Mouse (Mus musculus) testis, postnatal 14 days (tissue): Measurements from ENCODE around the gene Lamtor1.

Experiments
- DNase-seq: peaks from one replicate; pipeline ENCODE4 v3.0.0; 2021; ENCODE audit warnings: low spot score

The Lamtor1 gene

DNA sequence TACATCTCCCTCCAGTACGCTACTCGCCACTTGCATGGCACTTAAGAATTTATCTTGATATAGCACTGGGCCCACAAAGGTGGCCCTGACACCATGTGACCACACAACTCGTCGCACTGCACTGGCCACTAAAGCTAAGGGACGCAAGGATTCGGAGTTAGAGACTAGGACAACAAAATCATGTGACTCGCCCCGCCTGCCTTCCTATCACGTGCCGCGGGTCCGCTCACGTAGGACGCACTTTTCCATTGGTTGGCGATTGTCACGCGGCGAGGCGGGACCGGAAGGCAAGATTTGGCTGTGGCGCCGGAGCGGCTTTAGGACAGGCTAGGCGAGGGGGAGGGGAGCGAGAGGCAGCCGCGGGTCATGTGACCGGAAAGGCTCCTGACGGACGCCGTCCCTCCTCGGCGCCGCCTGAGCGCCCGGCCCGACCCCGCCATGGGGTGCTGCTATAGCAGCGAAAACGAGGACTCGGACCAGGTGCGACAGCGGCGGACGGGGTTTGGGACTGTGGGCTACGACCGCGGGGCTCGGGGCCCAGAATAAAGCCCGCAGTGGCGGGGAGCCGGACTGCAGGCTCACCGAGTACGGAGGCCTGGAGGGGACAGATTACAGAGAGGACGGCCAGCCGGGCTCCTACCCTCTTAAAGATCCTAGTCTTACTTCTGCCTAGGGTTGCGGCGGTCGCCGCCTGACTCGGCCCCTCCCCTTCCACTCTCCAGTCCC, at the start of gene Lamtor1:
Gene Lamtor1 (plus strand): TSS at position 344 of the 726 bp plus-strand sequence.
- peak; percentile 99 for DNase-seq

DNA sequence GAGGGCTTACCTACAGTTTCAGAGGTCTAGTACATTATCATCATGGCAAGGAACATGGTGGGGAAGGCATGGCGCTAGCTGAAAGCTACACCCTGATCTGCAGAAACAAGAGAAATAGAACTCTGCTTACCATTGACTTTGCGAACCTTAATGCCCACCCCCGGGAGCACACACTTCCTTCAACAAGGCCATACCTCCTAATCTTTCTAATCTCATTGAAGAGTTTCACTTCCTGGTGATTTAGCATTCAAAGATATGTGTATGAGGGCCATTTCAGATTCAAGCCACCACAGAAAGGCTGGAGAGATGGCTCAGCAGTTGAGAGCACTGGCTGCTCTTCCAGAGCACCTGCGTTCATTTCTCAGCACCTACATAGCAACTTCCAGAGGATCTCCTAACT, 48.6 kb upstream of the Lamtor1 start, which contains the start of gene Folr2:
Gene Folr2 (minus strand): TSS at position 101 of the 400 bp plus-strand sequence.
- DNase-seq = no peak

DNA sequence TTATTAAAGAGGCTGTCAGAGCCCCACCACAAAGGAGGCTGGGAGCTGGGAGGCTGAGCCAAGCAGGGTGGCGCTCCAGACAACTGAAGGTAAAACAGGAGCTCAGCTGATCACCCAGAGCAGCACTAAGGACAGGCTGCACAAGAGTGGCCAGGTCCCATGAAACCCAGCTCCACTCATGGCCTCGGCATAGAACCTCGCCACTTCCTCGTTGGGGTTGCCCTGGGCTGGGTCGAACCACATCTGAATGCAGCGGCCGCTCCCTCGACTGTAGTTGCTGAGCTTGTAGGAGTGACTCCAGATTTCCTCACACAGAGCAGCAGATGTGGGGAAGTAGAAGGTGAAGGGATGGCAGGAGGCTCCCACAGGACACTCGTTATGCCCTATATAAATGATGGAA, 47.3 kb upstream of the Lamtor1 start:
- DNase-seq = no peak

DNA sequence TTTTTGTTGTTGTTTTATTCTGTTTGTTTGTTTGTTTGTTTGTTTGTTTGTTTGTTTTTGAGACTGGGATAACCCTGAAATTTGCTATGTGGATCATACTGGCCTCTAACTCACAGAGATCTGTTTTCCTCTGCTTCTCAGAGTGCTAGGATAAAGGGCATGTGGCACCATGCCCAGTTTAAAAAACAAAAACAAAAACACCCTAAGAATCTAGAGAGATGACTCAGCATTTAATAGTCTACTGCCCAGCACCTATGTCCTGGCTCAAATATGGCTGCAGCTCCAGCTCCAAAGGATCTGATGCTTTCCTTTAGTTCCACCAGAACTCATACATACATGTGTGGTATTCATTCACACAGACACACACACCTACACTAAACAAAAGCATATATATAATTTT, 44.7 kb upstream of the Lamtor1 start:
- DNase-seq = no peak

DNA sequence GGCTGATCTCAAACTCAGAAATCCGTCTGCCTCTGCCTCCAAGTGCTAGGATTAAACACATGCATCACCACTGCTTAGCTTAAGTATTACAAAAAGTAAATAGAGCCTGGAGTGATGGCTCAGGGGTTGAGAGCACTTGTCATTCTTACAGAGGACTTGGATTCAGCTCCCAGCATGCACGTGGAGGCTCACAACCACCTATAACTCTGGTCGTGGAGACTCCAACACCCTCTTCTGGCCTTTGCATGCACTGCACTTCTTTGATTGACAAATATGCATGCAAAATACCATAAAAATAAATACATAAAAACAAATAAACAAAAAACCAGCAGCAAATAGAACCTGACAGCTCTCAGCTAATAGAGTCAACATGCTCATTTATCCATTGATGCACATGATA, 43.4 kb upstream of the Lamtor1 start:
- DNase-seq = no peak

DNA sequence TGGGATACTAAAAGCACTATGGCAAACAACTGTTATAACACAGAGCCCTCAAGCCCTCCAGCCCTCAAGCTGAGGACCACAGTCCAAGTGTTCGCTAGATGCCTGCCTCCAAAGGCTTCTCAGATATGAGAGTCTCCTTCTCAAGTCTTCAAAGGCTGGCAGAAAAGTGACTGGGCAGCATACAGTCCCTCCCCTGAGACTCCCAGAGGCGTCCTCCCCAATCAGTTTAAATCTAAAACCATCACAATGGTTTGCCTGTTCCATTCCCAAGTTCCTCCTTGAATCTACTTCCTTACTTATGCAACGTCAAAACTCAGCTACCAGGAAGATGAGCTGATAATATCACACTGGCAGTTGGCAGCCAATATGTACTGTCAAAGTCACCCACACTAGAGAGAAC, 42.3 kb upstream of the Lamtor1 start, which contains the start of gene Anapc15:
Gene Anapc15 (plus strand): TSS at position 301 of the 400 bp plus-strand sequence.
- DNase-seq = no peak

DNA sequence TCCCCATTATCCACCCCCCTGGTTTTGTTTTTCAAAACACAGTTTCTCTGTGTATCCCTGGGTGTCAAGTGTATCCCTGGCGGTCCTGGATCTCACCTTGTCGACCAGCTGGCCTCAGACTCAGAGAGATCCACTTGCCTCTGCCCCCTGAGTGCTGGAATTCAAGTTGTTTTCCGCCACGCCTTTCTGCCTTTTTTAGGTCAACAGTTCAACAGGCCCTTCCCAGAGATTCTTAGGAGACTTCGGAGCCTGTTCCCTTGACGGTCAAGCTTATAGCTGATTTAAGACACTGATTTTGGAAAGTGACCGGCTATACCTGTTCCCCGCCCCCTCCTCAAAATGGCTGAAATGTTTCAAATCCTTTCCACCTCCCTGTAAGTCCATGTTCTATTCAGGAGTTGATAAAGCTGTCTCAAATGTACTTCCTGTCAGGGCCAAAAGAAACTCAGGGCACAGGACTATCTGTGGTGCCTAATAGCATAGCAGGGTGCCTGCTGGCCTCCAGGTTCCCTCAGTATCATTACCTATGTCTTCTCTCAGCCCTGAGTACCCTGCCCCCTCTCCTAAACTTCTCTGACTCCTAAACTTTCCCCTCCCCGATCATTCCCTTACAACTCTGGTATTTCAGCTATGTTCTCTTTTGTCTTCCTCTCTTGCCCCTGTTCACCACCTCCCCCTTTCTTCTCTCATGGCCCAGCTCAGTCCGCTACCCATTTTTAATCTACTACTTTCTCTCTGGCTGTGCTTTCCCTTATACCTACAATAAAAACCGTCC, 39.0 kb upstream of the Lamtor1 start:
- no peak for DNase-seq

DNA sequence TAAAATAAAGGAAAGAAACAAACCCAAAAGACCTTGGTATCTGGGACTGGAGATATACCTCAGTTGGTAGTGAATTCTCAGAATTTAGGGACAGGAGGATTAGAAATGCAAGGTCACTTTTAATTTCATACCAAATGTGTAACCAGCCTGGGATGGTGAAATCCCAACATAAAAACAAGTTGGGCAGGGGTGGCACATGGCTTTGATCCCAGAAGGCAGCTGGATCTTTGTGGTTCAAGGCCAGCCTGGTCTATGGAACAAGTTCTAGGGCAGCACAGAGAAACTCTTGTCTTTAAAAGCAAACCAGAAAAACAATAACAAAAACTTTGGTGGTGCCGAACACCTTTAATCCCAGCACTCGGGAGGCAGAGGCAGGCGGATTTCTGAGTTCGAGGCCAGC, 38.2 kb upstream of the Lamtor1 start:
- DNase-seq = no peak

DNA sequence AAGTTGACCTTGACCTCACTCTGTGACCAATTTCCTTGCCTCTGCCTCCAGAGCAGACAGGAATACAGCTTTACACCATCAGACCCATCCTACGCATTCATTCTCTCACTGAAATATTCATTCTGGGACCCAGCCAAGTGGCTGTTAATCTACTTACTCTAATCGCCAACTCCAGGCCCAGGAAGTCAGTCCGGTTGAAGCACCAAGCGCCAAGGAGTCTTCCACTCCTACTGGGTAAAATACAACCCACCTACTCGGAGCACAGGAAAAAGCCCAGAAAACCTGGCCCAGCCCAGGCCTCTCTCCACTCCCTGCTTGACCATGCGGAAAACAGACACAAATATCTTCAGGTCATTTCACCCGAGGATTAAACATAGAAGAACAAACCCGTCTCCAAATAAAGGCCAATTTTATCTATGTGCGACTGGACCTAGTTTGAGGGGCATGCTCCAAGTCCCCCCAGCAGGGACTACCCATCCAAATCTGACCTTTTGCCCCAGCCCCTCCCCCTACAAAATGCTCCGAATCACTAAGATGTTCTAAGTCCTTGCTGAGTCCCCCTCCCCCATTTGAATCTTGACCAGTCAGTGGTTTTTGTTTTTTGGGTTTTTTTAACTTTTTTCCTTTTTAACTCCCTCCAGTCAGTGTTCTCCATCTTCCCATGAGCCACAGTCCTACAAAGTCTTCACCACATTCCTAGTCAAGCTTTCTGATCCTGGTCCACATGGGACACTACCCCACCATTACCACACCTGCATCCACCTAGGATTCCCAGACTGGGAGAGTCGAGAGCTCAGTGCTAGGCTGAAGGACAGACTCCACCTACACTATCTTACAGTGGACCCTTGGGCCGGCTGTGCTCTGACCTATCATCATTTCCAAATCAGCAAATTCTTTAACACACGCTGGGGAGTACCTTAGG, 37.2 kb upstream of the Lamtor1 start:
- peak; percentile 75 for DNase-seq

DNA sequence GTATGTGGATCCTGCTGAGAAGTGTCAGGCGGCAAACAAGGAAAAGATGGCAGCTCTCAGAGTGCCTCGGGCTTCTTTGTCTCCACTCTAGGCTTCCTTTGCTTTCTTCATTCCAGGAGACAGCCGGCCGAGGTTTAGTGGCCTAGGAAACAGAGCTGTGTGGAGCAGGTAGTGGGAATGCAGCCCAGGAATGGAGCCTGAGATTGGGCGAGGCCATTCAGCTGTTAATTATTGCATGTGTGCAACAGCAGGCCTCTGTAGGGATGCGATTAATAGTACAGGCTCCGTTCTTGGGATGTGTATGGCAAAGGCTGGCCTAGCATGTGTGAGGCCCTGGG, 36.6 kb upstream of the Lamtor1 start:
- DNase-seq = no peak

DNA sequence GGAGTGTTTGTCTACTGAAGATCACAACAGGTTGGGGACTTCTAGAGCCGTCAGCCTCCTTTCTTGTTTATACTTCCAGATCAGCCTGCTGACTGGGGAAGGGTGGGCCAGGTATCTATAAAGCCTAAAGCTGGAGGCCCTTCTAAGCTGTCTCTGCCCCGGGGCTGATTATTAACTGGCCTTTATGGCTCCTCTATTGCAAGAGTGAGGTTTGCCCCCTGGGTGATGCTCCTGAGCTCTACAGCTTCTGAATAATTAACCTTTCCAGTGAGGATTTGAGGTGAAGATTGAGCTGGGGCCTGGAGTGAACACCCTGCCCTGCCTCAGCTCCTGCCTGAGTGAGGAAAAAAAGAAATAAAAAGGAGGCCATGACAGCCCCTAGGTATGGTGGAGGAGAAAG, 35.1 kb upstream of the Lamtor1 start, which contains the start of gene Folr1:
Gene Folr1 (minus strand): TSS at position 160 of the 400 bp plus-strand sequence.
- DNase-seq = no peak

DNA sequence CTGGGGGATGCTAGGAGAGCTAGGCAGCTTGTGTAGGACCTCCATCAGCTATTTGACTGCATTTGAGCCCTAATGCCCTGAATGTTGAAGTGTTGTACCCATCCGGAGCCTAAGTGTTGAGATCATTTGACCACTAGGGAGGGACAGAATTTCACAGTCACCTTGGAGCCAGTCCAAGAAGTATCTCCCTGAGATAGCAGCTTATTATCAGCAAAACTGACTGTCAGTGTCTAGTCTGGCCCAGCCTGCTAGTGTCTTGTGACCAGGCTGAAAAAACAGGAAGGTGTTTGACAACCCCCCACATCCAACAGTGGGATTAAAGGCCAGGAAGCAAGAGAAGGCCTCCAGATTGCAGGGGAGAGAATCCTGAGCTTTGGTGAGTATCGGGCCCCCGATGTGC, 34.4 kb upstream of the Lamtor1 start:
- DNase-seq = peak; percentile 48

DNA sequence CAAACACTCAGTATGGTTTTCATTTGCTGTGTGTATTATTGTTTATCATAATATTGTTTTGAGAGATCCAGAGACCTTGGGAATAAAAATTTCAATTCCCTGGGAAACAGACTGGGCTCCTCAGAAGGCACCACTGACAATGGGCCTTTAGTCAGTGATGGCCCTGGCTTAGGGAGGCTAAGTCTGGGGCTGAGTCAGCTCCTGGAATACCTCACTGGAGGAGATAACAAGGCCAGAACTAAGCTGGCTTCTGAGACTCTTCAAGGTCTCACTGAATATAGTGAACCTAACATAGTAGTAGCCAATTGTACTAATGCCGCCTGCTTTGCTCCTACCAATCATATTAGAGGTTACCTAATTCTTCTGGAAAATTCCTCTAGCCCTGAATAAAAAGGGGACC, 29.7 kb upstream of the Lamtor1 start:
- DNase-seq = peak; percentile 57

DNA sequence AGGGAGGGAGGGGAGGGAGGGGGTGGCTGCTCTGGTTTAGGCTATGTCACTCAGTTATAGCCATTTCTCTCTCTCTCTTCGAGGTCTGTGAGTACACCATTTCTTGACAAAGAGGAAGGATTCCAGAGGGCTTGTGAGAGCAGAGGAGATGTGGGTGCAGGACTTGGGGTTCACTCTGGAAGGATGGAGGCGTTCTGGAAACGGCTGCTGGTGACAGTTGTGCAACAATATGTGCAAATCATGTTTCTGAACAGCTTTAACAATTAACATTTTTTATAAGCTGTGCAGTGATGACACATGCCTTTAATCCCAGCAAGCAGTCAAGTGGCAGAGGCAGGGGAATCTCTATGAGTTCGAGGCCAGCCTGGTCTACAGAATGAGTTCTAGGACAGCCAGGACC, 24.8 kb upstream of the Lamtor1 start:
- DNase-seq = no peak

DNA sequence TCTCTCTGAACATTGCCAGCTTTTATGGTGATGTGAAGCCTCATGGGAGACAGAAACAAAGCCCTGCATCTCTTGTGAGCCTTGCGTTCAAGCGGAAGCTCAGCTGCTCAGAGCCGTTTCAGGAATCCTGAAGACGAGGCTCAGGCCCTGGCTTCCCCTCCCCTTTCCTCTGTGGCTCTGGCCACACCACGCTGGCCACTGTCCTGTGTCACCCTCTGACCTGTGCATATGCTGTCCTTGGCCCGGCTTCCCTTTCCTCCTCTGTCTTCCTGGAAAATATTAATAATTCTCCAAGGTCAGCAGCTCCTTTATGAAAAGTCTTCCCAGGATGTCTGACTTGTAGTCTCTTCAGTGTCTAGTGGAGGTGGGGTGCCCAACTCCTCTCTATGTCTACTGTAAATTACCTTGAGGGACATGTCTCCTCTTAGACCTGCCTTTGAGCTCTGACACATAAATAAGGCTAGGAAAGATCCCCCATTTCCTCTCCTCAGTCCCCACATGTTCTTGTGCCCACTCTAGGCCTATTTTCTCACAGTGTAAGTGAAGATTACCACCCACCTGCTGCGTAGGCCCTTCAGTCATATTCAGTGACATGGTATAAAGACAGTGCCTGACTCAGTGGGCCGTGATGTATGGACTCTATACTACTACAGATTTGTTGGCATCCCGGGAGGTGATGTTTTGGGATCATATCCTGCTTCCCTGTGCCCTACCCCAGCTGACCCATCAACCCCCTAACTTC, 23.1 kb upstream of the Lamtor1 start:
- DNase-seq = no peak

DNA sequence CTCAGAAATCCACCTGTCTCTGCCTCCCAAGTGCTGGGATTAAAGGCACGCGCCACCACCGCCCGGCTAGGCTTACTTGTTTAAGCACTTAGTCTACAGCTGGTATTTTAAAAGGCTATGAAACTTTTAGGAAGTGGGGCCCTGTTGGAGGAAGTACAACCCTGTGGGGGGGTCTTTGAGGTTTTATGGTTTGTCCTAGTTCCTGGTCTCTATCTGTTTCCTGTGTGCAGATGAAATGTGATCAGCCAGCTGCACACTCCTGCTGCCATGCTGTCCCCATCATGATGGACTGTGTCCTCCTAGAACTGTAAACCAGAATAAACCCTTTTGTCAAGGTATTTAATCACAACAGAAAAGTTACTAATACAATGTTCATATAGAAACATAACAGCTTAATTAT, 21.5 kb upstream of the Lamtor1 start:
- DNase-seq = no peak

DNA sequence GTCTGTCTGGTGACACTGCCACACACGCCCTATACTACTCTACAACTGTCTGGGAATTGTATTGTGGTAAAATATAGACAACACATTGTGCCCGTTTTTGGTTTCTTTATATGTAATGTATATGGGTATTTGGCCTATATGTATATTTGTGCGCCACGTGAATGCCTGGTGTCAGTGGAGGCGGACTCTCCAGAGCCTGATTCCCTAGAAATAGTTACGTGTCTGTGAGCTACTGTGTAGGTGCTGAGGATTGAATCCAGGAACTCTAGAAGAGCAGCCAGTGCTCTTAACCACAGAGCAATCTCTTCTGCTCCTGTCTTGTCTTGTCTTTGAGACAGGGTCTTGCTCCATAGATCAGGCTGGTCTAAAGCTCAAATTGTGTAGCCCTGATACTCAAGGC, 19.4 kb upstream of the Lamtor1 start:
- DNase-seq = no peak

DNA sequence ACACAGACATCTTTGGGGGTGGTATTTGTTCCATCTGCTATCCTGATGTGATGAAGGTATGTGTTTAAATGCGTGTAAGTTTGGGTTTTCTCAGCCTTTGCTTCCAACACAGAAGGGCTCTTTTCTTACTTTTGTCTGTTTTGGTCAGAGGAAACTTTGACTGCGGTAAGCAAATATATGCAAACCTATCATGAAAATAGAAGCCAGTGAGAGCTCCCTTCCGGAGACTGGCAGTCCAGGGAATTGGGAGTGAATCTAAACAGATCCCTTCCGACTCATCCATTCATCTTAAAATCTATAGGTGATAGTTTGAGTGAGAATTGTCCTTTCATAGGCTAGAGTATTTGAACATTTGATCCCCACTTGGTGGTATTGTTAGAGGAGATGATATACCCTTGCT, 17.2 kb upstream of the Lamtor1 start:
- no peak for DNase-seq

DNA sequence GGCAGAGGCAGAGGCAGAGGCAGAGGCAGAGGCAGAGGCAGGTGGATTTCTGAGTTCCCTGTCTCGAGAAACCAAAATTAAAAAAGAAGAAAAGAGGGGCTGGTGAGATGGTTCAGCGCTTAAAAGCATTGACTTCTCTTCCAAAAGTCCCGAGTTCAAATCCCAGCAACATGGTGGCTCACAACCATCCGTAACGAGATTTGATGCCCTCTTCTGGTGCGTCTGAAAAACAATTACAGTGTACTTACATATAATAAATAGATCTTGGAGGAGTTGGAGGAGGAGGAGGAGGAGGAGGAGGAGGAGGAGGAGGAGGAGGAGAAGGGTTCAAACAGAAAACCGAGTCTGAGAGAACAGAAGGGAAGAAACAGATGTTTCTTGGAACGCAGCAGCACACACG, 10.0 kb upstream of the Lamtor1 start:
- no peak for DNase-seq

DNA sequence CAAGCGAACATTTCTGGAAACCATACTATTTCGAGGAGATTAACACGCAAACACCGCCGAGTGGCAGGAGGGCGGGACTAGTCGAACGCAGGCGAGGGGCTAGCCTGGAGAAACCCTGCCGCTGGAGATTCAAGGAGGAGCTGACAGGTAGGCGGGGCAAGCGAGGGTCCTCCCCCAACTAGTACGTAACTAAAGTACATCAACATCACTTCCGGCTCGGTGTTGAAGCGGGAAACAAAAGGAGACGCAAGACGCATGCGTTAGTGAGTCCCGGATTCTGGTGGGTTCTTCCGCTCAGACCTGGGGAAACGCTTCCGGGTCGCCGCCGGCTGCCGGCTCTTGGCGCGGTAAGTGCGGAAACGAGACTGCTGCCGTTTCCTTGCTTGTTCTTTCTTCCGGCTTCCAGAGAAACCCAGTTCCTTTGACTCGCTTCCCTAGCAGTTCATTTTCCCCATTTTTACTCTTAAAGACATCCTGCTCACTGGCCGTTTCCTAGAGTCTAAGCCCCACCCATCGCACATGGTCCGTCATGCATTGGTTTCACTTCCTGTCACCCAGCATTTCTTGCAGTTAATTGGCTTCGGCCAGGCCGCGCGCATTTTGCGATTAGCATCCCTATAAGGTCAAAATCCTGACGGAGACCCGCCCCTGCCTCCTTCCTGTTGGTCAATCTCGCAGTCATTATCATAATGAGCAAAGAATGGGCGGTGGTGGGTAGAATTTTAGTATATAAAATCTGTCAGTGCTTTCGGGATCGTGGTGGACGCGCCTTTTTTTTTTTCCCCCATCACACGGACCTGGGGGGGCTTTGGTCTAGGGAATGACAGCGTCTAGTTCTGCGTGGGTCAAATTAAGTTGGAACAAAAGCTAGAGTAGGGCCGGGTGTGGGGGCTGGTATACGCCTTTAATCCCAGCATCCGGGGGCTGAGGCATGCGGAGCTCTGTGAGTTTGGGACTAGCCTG, 9.3 kb upstream of the Lamtor1 start:
- DNase-seq = peak; percentile 98
